Mouse (Mus musculus) stomach, postnatal 0 days (tissue): ENCODE data around the gene Gm45711.

Experiments
- CTCF ChIP-seq: IDR thresholded peaks from 2 replicates; pipeline ENCODE4 v1.5.1; 2016; ENCODE audit warnings: antibody characterized with exemption, low read depth, mild to moderate bottlenecking, moderate library complexity
- EP300 ChIP-seq: optimal IDR thresholded peaks from 2 replicates; pipeline ENCODE3; 2016; ENCODE audit warnings: antibody characterized with exemption

DNA sequence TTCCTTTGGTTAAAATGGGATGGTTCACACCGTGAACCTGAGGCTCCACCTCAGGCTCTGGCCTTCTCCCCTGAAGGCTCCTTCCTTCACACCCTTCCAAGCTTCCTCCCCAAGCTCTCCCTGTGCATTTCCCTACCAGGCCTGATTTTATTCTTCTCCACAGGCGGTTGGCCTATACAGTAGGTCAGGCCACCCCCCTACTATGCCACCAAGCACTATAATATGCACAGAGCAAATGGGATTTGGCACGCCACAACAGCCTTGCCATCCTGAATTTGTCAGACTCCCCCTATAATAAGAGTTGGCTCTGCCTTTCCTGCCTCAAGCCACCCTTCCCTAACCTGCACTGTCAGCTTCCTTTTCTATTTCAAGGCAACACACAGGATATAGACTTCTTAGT lies 48.8 kb upstream of the Gm45711 start:
- TF ChIP-seq CTCF (no peak), EP300 (no peak)
